Mouse (Mus musculus) kidney, adult 2 months (tissue): ENCODE data around the gene AU022252. TPM values are rescaled to one million over a fixed set of nuclear protein-coding genes. Genes with fewer than 3 reads are reported as not detected.

Experiments used
- DNase-seq: peaks from one replicate; pipeline ENCODE4 v3.0.0; 2021
- H3K27ac ChIP-seq: fragments of 200-500 bp; 2 replicates; pipeline ENCODE4 v1.5.1; 2012; ENCODE audit warnings: low read depth, low read length, control low read depth, inconsistent platforms; ENCODE audit not compliant: insufficient read depth
- H3K27me3 ChIP-seq: fragments of 200-500 bp; replicated peaks from 2 replicates; pipeline ENCODE4 v1.6.1; 2012; ENCODE audit warnings: mild to moderate bottlenecking, moderate library complexity, low read length, inconsistent platforms; ENCODE audit not compliant: control insufficient read depth, insufficient read depth
- H3K36me3 ChIP-seq: fragments of 200-500 bp; 2 replicates; pipeline ENCODE4 v1.6.1; 2012; ENCODE audit warnings: mild to moderate bottlenecking, moderate library complexity, low read length, inconsistent platforms; ENCODE audit not compliant: control insufficient read depth, insufficient read depth
- H3K4me1 ChIP-seq: fragments of 200-500 bp; 2 replicates; pipeline ENCODE4 v1.6.1; 2011; ENCODE audit warnings: low read length; ENCODE audit not compliant: control insufficient read depth, insufficient read depth
- H3K4me3 ChIP-seq: fragments of 200-500 bp; 2 replicates; pipeline ENCODE4 v1.5.1; 2011; ENCODE audit warnings: mild to moderate bottlenecking, low read depth, low read length, control low read depth; ENCODE audit not compliant: insufficient read depth
- CTCF ChIP-seq: fragments of 200-500 bp; conservative IDR thresholded peaks from 2 replicates; pipeline ENCODE4 v1.5.1; 2011; ENCODE audit warnings: low read depth, mild to moderate bottlenecking, control low read depth, low read length, moderate library complexity, mixed read lengths; ENCODE audit not compliant: insufficient read depth, insufficient read length
- POLR2A ChIP-seq: fragments of 200-500 bp; IDR thresholded peaks from one replicate; pipeline ENCODE4 v1.6.1; 2011; ENCODE audit warnings: low read depth, low read length, control low read depth
- WGBS: fragments of 180-500 bp; shearing (Covaris S2); methylation state at CpG from one replicate; pipeline ENCODE4 v1.1.7; 2018; 5-methylcytosine and 5-hydroxymethylcytosine counted together
- polyA plus RNA-seq: library from polyadenylated mRNA; depleted of rRNA; stranded (reverse); fragments of >200 nt; gene quantifications from 2 replicates; pipeline ENCODE4 v1.2.3, GENCODE M21; 2012

The AU022252 gene
- polyA plus RNA-seq, 1 experiment, result 11.8 TPM

- TF ChIP-seq POLR2A (no peak), CTCF (no peak)
- WGBS, result 87% methylated on average over 6 of the region's 6 CpGs
- no peak overlapping the region for H3K27ac ChIP-seq
These were observed 34.4 kb downstream of the AU022252 start for GRCm38 (mm10) chr4:119198105-119198504.

GRCm38 (mm10) chr4:119195582-119196320 lies 36.8 kb downstream of the AU022252 start:
- H3K36me3 ChIP-seq, result no peaks in the 10 kb centered on the region
- no peaks in the 10 kb centered on the region for H3K4me1 ChIP-seq
- WGBS, result 11% methylated on average over 18 of the region's 18 CpGs
- H3K27ac ChIP-seq, result no peak overlapping the region
- H3K27me3 ChIP-seq, result no peaks in the 10 kb centered on the region
- TF ChIP-seq POLR2A (no peak), CTCF (no peak)
- H3K4me3 ChIP-seq, result peak overlapping the region; percentile 77
- DNase-seq, result peak; percentile 30

More at GRCm38 (mm10) chr4:119198105-119198504, 34.4 kb downstream of the AU022252 start:
- no peaks in the 10 kb centered on the region for H3K36me3 ChIP-seq
- H3K27me3 ChIP-seq, result no peaks in the 10 kb centered on the region
- no peak for DNase-seq
- H3K4me3 ChIP-seq, result no peak overlapping the region
- no peaks in the 10 kb centered on the region for H3K4me1 ChIP-seq

GRCm38 (mm10) chr4:119194909-119195581 lies 37.5 kb downstream of the AU022252 start, which contains the start of gene Svbp:
Gene Svbp, plus strand, starts transcription at chr4:119195306.
- TF ChIP-seq CTCF (no peak), POLR2A (no peak)
- peak within 1 kb of the TSS; percentile 77 for H3K4me3 ChIP-seq
- H3K27ac ChIP-seq, result no peak within 1 kb of the TSS
- WGBS, result under 1% methylated on average over 45 of the region's 47 CpGs
- no peaks in the 10 kb centered on the region for H3K36me3 ChIP-seq
- no peaks in the 10 kb centered on the region for H3K27me3 ChIP-seq
- H3K4me1 ChIP-seq, result no peaks in the 10 kb centered on the region
- DNase-seq, result peak; percentile 91

GRCm38 (mm10) chr4:119192757-119193156 lies 39.8 kb downstream of the AU022252 start:
- H3K36me3 ChIP-seq, result no peaks in the 10 kb centered on the region
- no peak overlapping the region for H3K27ac ChIP-seq
- H3K4me3 ChIP-seq, result no peak overlapping the region
- TF ChIP-seq POLR2A, result no peak
- TF ChIP-seq CTCF, result no peak
- no peaks in the 10 kb centered on the region for H3K27me3 ChIP-seq
- 95% methylated on average over 4 of the region's 4 CpGs for WGBS
- DNase-seq, result no peak
- H3K4me1 ChIP-seq, result no peaks in the 10 kb centered on the region

- H3K4me1 ChIP-seq, result no peaks in the 10 kb centered on the region
These were observed 41.2 kb downstream of the AU022252 start for GRCm38 (mm10) chr4:119191273-119191672.

GRCm38 (mm10) chr4:119190618-119191017 lies 41.9 kb downstream of the AU022252 start:
- Histone ChIP-seq H3K4me3 (no peak overlapping the region), H3K4me1 (no peaks in the 10 kb centered on the region)
- 87% methylated on average over 8 of the region's 8 CpGs for WGBS

More at GRCm38 (mm10) chr4:119191273-119191672, 41.2 kb downstream of the AU022252 start:
- no peak for DNase-seq
- no peaks in the 10 kb centered on the region for H3K36me3 ChIP-seq
- H3K27me3 ChIP-seq, result no peaks in the 10 kb centered on the region
- no peak overlapping the region for H3K27ac ChIP-seq
- WGBS, result 75% methylated on average over 3 of the region's 3 CpGs
- no peak for TF ChIP-seq POLR2A
- TF ChIP-seq CTCF, result no peak
- no peak overlapping the region for H3K4me3 ChIP-seq

GRCm38 (mm10) chr4:119189864-119190263 lies 42.6 kb downstream of the AU022252 start, which contains the start of gene Ermap:
Gene Ermap, minus strand, starts transcription at chr4:119190011.
- WGBS, result 89% methylated on average over 6 of the region's 6 CpGs
- Histone ChIP-seq H3K36me3 (no peaks in the 10 kb centered on the region), H3K27me3 (no peaks in the 10 kb centered on the region)

More at GRCm38 (mm10) chr4:119190618-119191017, 41.9 kb downstream of the AU022252 start:
- no peak for DNase-seq
- Histone ChIP-seq H3K27ac (no peak overlapping the region), H3K27me3 (no peaks in the 10 kb centered on the region), H3K36me3 (no peaks in the 10 kb centered on the region)
- no peak for TF ChIP-seq POLR2A
- TF ChIP-seq CTCF, result no peak

More at GRCm38 (mm10) chr4:119189864-119190263, 42.6 kb downstream of the AU022252 start, which contains the start of gene Ermap:
- no peak for DNase-seq
- Histone ChIP-seq H3K4me3 (no peak within 1 kb of the TSS), H3K27ac (no peak within 1 kb of the TSS), H3K4me1 (no peaks in the 10 kb centered on the region)
- no peak for TF ChIP-seq POLR2A
- TF ChIP-seq CTCF, result no peak
